Mouse (Mus musculus) thymus, adult 2 months (tissue): ENCODE measurements around the gene Pank1. TPM values are rescaled to one million over a fixed set of nuclear protein-coding genes. Genes with fewer than 3 reads are reported as not detected.
A peak's percentile ranks its signal among the peaks of the same experiment; 100 is the strongest.

Experiments used
- DNase-seq: peaks from one replicate; pipeline ENCODE4 v3.0.0; 2021
- H3K27ac ChIP-seq: fragments of 200-500 bp; 2 replicates; pipeline ENCODE4 v1.5.1; 2012; ENCODE audit warnings: low read length, control low read depth; ENCODE audit not compliant: control insufficient read depth, insufficient read depth
- H3K27me3 ChIP-seq: fragments of 200-500 bp; 2 replicates; pipeline ENCODE4 v1.6.1; 2012; ENCODE audit warnings: mild to moderate bottlenecking, low read length, moderate library complexity, mixed read lengths; ENCODE audit not compliant: control insufficient read depth, insufficient read depth
- H3K36me3 ChIP-seq: fragments of 200-500 bp; 2 replicates; pipeline ENCODE4 v1.6.1; 2012; ENCODE audit warnings: mild to moderate bottlenecking, low read length, moderate library complexity; ENCODE audit not compliant: control insufficient read depth, insufficient read depth
- H3K4me1 ChIP-seq: fragments of 200-500 bp; replicated peaks from 2 replicates; pipeline ENCODE4 v1.6.1; 2012; ENCODE audit warnings: low read length; ENCODE audit not compliant: control insufficient read depth, insufficient read depth
- H3K4me3 ChIP-seq: fragments of 200-500 bp; 2 replicates; pipeline ENCODE4 v1.5.1; 2012; ENCODE audit warnings: mild to moderate bottlenecking, low read length, control low read depth, moderate library complexity; ENCODE audit not compliant: control insufficient read depth, insufficient read depth
- CTCF ChIP-seq: fragments of 200-500 bp; IDR thresholded peaks from 2 replicates; pipeline ENCODE4 v1.5.1; 2012; ENCODE audit warnings: mild to moderate bottlenecking, control low read depth, low read length, moderate library complexity, borderline replicate concordance; ENCODE audit not compliant: control insufficient read depth, poor library complexity, insufficient read depth; ENCODE audit errors: extremely low read depth
- POLR2A ChIP-seq: fragments of 200-500 bp; IDR thresholded peaks from 2 replicates; pipeline ENCODE4 v1.6.1; 2012; ENCODE audit warnings: mild to moderate bottlenecking, low read length, control low read depth, moderate library complexity; ENCODE audit not compliant: control insufficient read depth, poor library complexity, insufficient read depth; ENCODE audit errors: extremely low read depth
- WGBS: fragments of 180-500 bp; shearing (Covaris S2); methylation state at CpG from one replicate; pipeline ENCODE4 v1.1.7; 2018; 5-methylcytosine and 5-hydroxymethylcytosine counted together
- polyA plus RNA-seq: library from polyadenylated mRNA; depleted of rRNA; stranded (reverse); fragments of >200 nt; gene quantifications from 2 replicates; pipeline ENCODE4 v1.2.3, GENCODE M21; 2012; rRNA removed

The Pank1 gene
- 0.92 and 1.6 TPM in 2 replicates for polyA plus RNA-seq

DNA sequence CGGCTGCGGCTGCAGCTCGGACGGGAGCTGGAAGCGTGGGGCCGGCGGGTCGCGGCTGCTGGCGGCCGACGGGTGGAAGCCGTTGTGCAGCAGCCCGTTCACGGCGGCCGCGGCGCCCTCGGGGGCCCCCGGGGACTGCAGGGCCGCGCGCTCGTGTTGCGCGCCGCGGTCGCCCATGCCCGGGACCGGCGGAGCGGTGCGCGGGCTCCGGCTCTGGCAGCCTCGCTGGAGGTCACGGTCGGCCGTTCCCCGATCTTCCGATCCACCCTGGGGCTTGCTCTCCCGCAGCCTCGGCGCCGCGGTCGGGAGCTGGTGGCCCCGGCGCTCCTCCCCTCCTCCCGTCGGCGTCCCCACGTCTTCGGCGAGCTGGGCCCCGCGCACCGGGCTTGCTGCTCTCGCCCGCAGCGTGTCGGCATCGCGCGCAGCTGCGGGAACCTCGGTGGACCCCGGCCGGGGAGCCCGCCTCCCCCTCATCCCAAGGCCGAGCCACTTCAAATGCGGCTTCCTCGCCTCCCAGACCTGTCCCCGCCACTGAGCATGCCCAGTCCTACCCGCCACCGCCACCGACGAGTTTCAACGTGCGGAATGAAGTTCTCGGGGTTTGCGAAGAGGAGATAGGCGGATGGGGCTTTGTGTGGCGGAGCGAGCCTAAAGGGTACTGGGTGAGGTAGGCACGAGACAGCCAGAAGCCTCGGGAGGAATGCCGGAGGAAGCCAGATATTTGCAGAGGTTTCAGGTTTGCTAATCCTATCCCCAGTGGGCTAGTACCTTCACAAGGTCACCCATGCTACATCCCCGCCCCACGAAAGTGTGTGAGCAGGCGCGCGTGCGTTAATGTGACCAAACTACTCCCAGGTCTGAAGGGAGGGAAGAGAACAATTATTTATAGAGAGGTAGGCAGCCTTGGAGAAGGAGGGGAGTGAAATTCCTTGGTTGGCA lies at the start of gene Pank1:
Gene Pank1 (minus strand): TSS at position 853 of the 939 bp plus-strand sequence.
- under 1% methylated on average over 83 of the region's 96 CpGs for WGBS
- H3K36me3 ChIP-seq = no peaks in the 10 kb centered on the region

DNA sequence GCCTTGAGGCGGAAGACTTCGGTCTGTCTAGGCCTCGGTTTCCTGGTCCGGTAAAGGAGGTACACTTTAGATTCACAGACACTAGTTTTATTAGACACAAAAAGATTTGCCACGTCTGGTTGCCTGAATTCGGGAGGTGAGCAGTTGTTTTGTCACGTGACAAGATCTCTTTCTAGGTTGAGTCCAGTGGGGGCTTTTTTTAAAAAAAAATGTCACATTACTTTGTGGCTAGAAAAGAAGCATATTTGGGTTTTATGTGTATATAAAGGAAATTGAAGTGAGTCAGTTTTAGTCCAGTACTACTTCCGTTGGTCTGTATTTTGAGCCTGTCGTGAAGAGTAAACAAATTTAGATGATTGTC lies 43.3 kb upstream of the Pank1 start:
- Histone ChIP-seq H3K27ac (0 out of 2 replicates have a peak overlapping the region, but pooled peaks have one; percentile 9), H3K4me1 (no peaks in the 10 kb centered on the region), H3K36me3 (no peaks in the 10 kb centered on the region; the same call in 1 of the 2 replicates), H3K27me3 (no peaks in the 10 kb centered on the region), H3K4me3 (peak overlapping the region; percentile 96)
- TF ChIP-seq POLR2A = no peak
- TF ChIP-seq CTCF = no peak
- WGBS = under 1% methylated on average over 9 of the region's 9 CpGs
- no peak for DNase-seq

More for the DNA sequence above, at the start of gene Pank1:
- Histone ChIP-seq H3K4me3 (peak within 1 kb of the TSS; percentile 82), H3K4me1 (peaks cover 8% of the 10 kb centered on the region), H3K27ac (no peak within 1 kb of the TSS), H3K27me3 (no peaks in the 10 kb centered on the region)
- DNase-seq = peak; percentile 72
- TF ChIP-seq CTCF (no peak), POLR2A (no peak)

- Histone ChIP-seq H3K4me1 (no peaks in the 10 kb centered on the region), H3K27me3 (no peaks in the 10 kb centered on the region), H3K27ac (peak within 1 kb of the TSS; percentile 36), H3K36me3 (no peaks in the 10 kb centered on the region; the same call in 1 of the 2 replicates), H3K4me3 (peak within 1 kb of the TSS; percentile 96)
- WGBS = under 1% methylated on average over 57 of the region's 57 CpGs
- DNase-seq = peak; percentile 95
- TF ChIP-seq CTCF (0 out of 2 replicates have a peak, but pooled peaks have one; percentile 12), POLR2A (peak; percentile 51; the same call in 1 of the 2 replicates)
Observed at GRCm38 (mm10) chr19:34921652-34922602, 42.7 kb upstream of the Pank1 start, which contains the start of gene Kif20b. Gene Kif20b (plus strand): TSS chr19:34922361.

DNA sequence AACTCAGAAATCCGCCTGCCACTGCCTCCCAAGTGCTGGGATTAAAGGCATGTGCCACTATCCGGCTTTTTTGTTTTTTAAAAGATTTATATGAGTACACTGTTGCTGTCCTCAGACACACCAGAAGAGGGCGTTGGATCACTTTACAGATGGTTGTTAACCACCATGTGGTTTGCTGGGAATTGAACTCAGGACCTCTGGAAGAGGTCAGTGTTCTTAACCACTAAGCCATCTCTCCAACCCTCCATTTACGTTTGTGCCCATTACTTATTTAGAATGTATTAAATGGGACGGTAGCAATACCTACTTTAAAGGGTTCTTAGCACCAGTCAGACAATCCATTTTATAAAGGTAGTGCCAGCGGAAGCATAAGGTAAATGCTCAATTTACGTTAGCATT lies 42.0 kb upstream of the Pank1 start:
- no peaks in the 10 kb centered on the region; the same call in 1 of the 2 replicates for H3K36me3 ChIP-seq
- TF ChIP-seq POLR2A = no peak
- no peak for TF ChIP-seq CTCF
- H3K27me3 ChIP-seq = no peaks in the 10 kb centered on the region
- H3K4me3 ChIP-seq = no peak overlapping the region
- no peaks in the 10 kb centered on the region for H3K4me1 ChIP-seq
- H3K27ac ChIP-seq = peak overlapping the region; percentile 36; the same call in 1 of the 2 replicates
- WGBS = 15% methylated on average over 7 of the region's 7 CpGs
- DNase-seq = peak; percentile 13

- WGBS = 92% methylated on average over 3 of the region's 3 CpGs
- Histone ChIP-seq H3K36me3 (no peaks in the 10 kb centered on the region; the same call in 1 of the 2 replicates), H3K27ac (no peak overlapping the region), H3K4me1 (no peaks in the 10 kb centered on the region), H3K4me3 (no peak overlapping the region), H3K27me3 (no peaks in the 10 kb centered on the region)
- TF ChIP-seq POLR2A (no peak), CTCF (no peak)
- no peak for DNase-seq
Observed at GRCm38 (mm10) chr19:34920531-34920930, 41.3 kb upstream of the Pank1 start.

- DNase-seq = no peak
- Histone ChIP-seq H3K4me1 (no peaks in the 10 kb centered on the region), H3K27ac (no peak overlapping the region), H3K36me3 (no peaks in the 10 kb centered on the region; the same call in 1 of the 2 replicates), H3K27me3 (no peaks in the 10 kb centered on the region), H3K4me3 (no peak overlapping the region)
- WGBS = 96% methylated on average over 4 of the region's 4 CpGs
- TF ChIP-seq CTCF (no peak), POLR2A (no peak)
Observed at GRCm38 (mm10) chr19:34920066-34920465, 40.8 kb upstream of the Pank1 start.
